Mouse (Mus musculus): ENCODE data around the gene Eif3i. TPM values are rescaled to one million over a fixed set of nuclear protein-coding genes. Genes with fewer than 3 reads are reported as not detected.

The Eif3i gene
- polyA plus RNA-seq, 2 experiments, result 201 to 223 TPM

DNA sequence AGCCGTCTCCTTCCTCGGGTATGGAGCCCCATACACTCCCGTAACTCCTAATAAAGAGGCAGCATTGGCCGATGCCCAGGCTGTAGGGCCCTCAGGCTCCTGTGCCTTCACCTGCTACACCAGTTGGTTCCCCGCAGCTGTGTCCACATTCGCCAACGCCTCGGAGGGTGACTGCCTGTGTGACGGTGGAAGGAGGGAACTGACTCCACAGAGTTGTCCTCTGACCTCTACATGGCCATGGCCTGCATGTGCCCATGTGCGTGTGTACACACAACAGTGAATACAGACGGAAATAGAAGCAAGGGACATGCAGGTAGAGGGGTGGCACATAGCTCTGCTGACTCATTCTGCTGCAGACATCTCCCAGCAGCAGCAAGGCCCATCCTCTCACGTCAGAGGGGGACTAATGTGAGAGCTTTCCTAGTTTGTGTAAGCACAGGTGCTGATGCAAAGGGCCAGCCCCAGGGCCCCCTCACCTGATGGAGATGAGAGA, 8.7 kb upstream of the Eif3i start:
- H3K4me3 ChIP-seq (ENCODE audit: insufficient read depth in 1 of 2, low read depth in 2 of 2, low read length in 2 of 2), result no peak overlapping the region
- no peaks in the 10 kb centered on the region for H3K27me3 ChIP-seq (ENCODE audit: control insufficient read depth, insufficient read depth, low read length)
- no peak for TF ChIP-seq EP300 (IDR thresholded peaks at IDR 0.05; ENCODE audit: low read depth)
- TF ChIP-seq CTCF (IDR thresholded peaks at IDR 0.05; ENCODE audit: low read depth), result no peak
- H3K4me2 ChIP-seq (ENCODE audit: low read depth), result no peak overlapping the region
- ATAC-seq (ENCODE audit: insufficient read depth) (0 out of 2 replicates have a peak, but pooled peaks have one; percentile 1), DNase-seq (ENCODE audit: low read depth in 3 of 3, low spot score in 3 of 3) (no peak)
- peaks cover 34% of the 10 kb centered on the region for H3K36me3 ChIP-seq (replicated peaks; ENCODE audit: control insufficient read depth, insufficient read depth, low read depth)
- no peaks in the 10 kb centered on the region for H3K9me3 ChIP-seq (ENCODE audit: control insufficient read depth, low read length)
- H3K9ac ChIP-seq (replicated peaks), result no peak overlapping the region
- no peak overlapping the region for H3K27ac ChIP-seq
- 73% methylated on average over 12 of the region's 12 CpGs for WGBS (ENCODE audit: insufficient replicate concordance)
- peaks cover 0 to 3% of the 10 kb centered on the region in 2 experiments; a peak in 1 of 4 replicates for H3K4me1 ChIP-seq (replicated peaks; ENCODE audit: control insufficient read depth in 2 of 2, insufficient read depth in 2 of 2, low read length in 1 of 2)

DNA sequence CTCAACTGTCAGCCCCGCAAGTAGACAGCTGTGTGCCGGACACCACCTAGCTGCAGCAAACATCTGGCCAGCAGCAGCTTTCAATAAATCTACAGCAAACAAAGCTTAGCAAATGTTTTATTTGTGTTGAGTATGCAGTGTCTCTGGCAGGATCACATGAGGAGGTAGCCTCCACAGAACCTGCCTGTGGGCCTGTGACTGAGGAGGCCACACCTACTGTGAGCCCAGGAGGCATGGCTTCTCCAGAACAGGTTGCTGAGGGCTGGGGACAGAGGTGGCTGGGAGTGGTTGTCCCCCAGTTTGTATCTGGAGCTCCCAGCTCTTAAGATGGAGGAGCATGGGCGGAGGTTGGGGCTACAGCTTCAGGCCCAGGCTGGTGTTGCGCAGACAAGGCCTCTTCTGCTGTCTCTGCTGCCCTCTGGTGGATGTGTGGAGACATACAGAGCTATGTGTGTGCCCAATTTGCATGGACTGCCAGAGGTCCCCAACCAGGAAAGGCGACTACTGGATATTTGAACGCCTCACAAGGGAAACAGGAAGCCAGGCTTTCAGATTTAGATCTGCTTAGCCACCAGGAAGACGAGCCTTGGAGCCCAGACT, 8.1 kb upstream of the Eif3i start:
- WGBS (ENCODE audit: insufficient replicate concordance), result 32% methylated on average over 7 of the region's 7 CpGs
- no peak overlapping the region for H3K4me3 ChIP-seq (ENCODE audit: insufficient read depth in 1 of 2, low read depth in 2 of 2, low read length in 2 of 2)
- peak; percentile 98 for TF ChIP-seq CTCF (IDR thresholded peaks at IDR 0.05; ENCODE audit: low read depth)
- TF ChIP-seq EP300 (IDR thresholded peaks at IDR 0.05; ENCODE audit: low read depth), result peak; percentile 41; the same call in 1 of the 2 replicates
- H3K4me2 ChIP-seq (ENCODE audit: low read depth), result no peak overlapping the region
- peaks cover 0 to 3% of the 10 kb centered on the region in 2 experiments; a peak in 1 of 4 replicates for H3K4me1 ChIP-seq (replicated peaks; ENCODE audit: control insufficient read depth in 2 of 2, insufficient read depth in 2 of 2, low read length in 1 of 2)
- peak overlapping the region; percentile 28; the same call in 1 of the 2 replicates for H3K27ac ChIP-seq
- no peak overlapping the region for H3K9ac ChIP-seq (replicated peaks)
- peaks cover 40% of the 10 kb centered on the region for H3K36me3 ChIP-seq (replicated peaks; ENCODE audit: control insufficient read depth, insufficient read depth, low read depth)
- DNase-seq (ENCODE audit: low read depth in 3 of 3, low spot score in 3 of 3), result peak; percentile 73 to 80 (median 76)
- H3K27me3 ChIP-seq (ENCODE audit: control insufficient read depth, insufficient read depth, low read length), result no peaks in the 10 kb centered on the region
- no peaks in the 10 kb centered on the region for H3K9me3 ChIP-seq (ENCODE audit: control insufficient read depth, low read length)
- peak; percentile 84 for ATAC-seq (ENCODE audit: insufficient read depth)

DNA sequence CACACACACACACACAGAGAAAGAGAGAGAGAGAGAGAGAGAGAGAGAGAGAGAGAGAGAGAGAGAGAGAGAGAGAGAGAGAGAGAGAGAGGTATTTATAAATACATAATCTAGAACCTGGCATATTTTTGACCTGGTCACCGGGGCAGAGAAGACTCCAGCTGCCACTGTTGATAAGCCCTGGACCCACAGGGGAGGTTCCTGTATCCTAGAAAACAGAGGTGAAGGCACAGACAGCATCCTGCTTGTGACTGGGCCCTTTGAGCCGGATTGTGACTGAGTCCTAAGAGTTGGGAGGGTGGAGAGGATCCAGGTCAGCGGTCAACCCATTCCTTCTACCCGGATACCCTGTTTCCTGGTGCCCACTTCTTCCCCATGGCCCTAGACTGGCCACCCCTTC, 11.6 kb downstream of the Eif3i start:
- Histone ChIP-seq H3K4me2 (ENCODE audit: low read depth) (peak overlapping the region; percentile 37), H3K4me1 (replicated peaks; ENCODE audit: control insufficient read depth in 2 of 2, insufficient read depth in 2 of 2, low read length in 1 of 2) (peaks cover 15 to 36% of the 10 kb centered on the region in 2 experiments)

DNA sequence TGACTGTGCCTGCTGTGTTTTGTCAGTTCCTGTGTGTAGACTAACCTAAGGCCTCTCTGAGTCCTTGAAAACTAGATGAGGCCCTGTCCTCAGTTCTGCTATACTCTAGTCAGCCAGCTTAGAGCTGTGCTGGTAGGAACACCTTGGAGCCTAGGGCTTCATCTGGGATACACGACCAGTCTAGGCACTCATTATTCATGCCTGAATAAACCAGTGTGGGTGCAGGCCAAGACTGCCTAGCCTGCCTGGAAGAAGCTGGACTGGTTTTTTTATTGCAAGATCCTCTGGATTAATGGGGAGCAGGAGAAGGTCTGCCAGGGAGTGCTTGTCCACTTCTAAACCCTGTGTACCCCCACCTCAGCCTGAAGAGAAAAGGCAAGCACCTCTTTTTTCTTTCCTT, 13.5 kb downstream of the Eif3i start:
- H3K4me2 ChIP-seq (ENCODE audit: low read depth), result no peak overlapping the region
- H3K4me3 ChIP-seq (ENCODE audit: insufficient read depth in 1 of 2, low read depth in 2 of 2, low read length in 2 of 2), result no peak overlapping the region
- H3K9ac ChIP-seq (replicated peaks), result no peak overlapping the region
- 66% methylated on average over 1 of the region's 1 CpGs for WGBS (ENCODE audit: insufficient replicate concordance)
- no peaks in the 10 kb centered on the region for H3K27me3 ChIP-seq (ENCODE audit: control insufficient read depth, insufficient read depth, low read length)
- DNase-seq (ENCODE audit: low read depth in 3 of 3, low spot score in 3 of 3) (no peak), ATAC-seq (ENCODE audit: insufficient read depth) (no peak)
- peaks cover 15 to 36% of the 10 kb centered on the region in 2 experiments for H3K4me1 ChIP-seq (replicated peaks; ENCODE audit: control insufficient read depth in 2 of 2, insufficient read depth in 2 of 2, low read length in 1 of 2)
- H3K9me3 ChIP-seq (ENCODE audit: control insufficient read depth, low read length), result no peaks in the 10 kb centered on the region
- peaks cover 12% of the 10 kb centered on the region for H3K36me3 ChIP-seq (replicated peaks; ENCODE audit: control insufficient read depth, insufficient read depth, low read depth)
- H3K27ac ChIP-seq, result peak overlapping the region; percentile 25; the same call in 1 of the 2 replicates
- TF ChIP-seq EP300 (IDR thresholded peaks at IDR 0.05; ENCODE audit: low read depth) (no peak), CTCF (IDR thresholded peaks at IDR 0.05; ENCODE audit: low read depth) (no peak)

More for the DNA sequence above, 11.6 kb downstream of the Eif3i start:
- H3K27ac ChIP-seq, result peak overlapping the region; percentile 82
- 48% methylated on average over 4 of the region's 4 CpGs for WGBS (ENCODE audit: insufficient replicate concordance)
- H3K27me3 ChIP-seq (ENCODE audit: control insufficient read depth, insufficient read depth, low read length), result no peaks in the 10 kb centered on the region
- peak overlapping the region; percentile 6; the same call in 1 of the 2 replicates for H3K9ac ChIP-seq (replicated peaks)
- ATAC-seq (ENCODE audit: insufficient read depth) (peak; percentile 75), DNase-seq (ENCODE audit: low read depth in 3 of 3, low spot score in 3 of 3) (peak; percentile 47 to 67 (median 52))
- H3K4me3 ChIP-seq (ENCODE audit: insufficient read depth in 1 of 2, low read depth in 2 of 2, low read length in 2 of 2), result no peak overlapping the region; a peak in 1 of 4 replicates
- TF ChIP-seq EP300 (IDR thresholded peaks at IDR 0.05; ENCODE audit: low read depth), result peak; percentile 78
- no peak for TF ChIP-seq CTCF (IDR thresholded peaks at IDR 0.05; ENCODE audit: low read depth)
- peaks cover 28% of the 10 kb centered on the region for H3K36me3 ChIP-seq (replicated peaks; ENCODE audit: control insufficient read depth, insufficient read depth, low read depth)
- no peaks in the 10 kb centered on the region for H3K9me3 ChIP-seq (ENCODE audit: control insufficient read depth, low read length)

DNA sequence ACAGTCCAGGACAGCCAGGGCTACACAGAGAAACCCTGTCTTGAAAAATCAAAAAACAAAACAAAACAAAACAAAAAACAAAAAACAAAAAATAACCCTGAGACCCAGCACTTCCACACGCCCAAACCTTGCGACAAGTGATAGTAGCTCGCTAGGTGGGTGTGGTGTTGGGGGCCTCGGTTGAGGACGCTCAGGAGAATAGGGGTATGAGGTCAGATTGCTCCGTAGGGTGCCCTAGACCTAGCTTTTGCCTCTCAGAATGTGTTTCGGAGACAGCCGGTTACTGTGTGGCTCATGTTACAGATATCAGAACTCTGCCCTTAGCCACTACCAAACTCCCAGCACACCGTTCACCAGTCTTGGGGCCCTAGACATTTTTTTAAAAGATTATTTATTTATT, 14.7 kb downstream of the Eif3i start:
- Histone ChIP-seq H3K27ac (peak overlapping the region; percentile 73), H3K36me3 (replicated peaks; ENCODE audit: control insufficient read depth, insufficient read depth, low read depth) (0 out of 2 replicates have a peak, but pooled peaks cover under 1% of the 10 kb centered on the region), H3K9me3 (ENCODE audit: control insufficient read depth, low read length) (no peaks in the 10 kb centered on the region), H3K27me3 (ENCODE audit: control insufficient read depth, insufficient read depth, low read length) (no peaks in the 10 kb centered on the region), H3K4me1 (replicated peaks; ENCODE audit: control insufficient read depth in 2 of 2, insufficient read depth in 2 of 2, low read length in 1 of 2) (peaks cover 15 to 36% of the 10 kb centered on the region in 2 experiments), H3K4me3 (ENCODE audit: insufficient read depth in 1 of 2, low read depth in 2 of 2, low read length in 2 of 2) (peak overlapping the region; percentile 57 to 62), H3K9ac (replicated peaks) (peak overlapping the region; percentile 69), H3K4me2 (ENCODE audit: low read depth) (peak overlapping the region; percentile 79)
- no peak for TF ChIP-seq EP300 (IDR thresholded peaks at IDR 0.05; ENCODE audit: low read depth)
- TF ChIP-seq CTCF (IDR thresholded peaks at IDR 0.05; ENCODE audit: low read depth), result no peak
- no peak for DNase-seq (ENCODE audit: low read depth in 3 of 3, low spot score in 3 of 3)
- peak; percentile 68 for ATAC-seq (ENCODE audit: insufficient read depth)
- 26% methylated on average over 9 of the region's 9 CpGs for WGBS (ENCODE audit: insufficient replicate concordance)

Data from liver, embryonic 14.5 days (tissue).